Mouse (Mus musculus) urinary bladder, adult 2 months (tissue): Measurements from ENCODE around the gene Man2b1. TPM values are rescaled to one million over a fixed set of nuclear protein-coding genes. Genes with fewer than 3 reads are reported as not detected.
"Not testable (repeated sequence)": the region's sequence is repeated elsewhere in the genome, so short reads cannot be mapped to it uniquely, and the experiment has no call there.

Experiments
- DNase-seq: peaks from one replicate; pipeline ENCODE4 v3.0.0; 2022; ENCODE audit warnings: low spot score
- polyA plus RNA-seq: library from polyadenylated mRNA; depleted of rRNA; stranded (reverse); fragments of >200 nt; gene quantifications from 2 replicates; pipeline ENCODE4 v1.2.3, GENCODE M21; 2012; rRNA removed

Man2b1 gene
- polyA plus RNA-seq, 1 experiment = 74.8 TPM

DNA sequence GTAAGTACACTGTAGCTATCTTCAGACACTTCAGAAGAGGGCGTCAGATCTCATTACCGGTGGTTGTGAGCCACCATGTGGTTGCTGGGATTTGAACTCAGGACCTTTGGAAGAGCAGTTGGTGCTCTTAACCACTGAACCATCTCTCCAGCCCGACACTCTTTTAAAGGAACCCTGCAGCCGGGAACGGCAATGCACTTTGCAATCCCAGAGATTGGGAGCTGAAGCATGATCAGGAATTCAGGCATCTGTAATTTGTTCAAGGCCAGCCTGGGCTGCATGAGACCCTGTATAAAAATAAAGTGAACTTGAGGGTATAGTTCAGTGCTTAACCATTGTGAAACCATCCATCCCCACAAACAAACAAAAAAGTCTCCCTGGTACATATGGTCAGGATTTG is 37.2 kb downstream of the Man2b1 start:
- not testable (repeated sequence) for DNase-seq

DNA sequence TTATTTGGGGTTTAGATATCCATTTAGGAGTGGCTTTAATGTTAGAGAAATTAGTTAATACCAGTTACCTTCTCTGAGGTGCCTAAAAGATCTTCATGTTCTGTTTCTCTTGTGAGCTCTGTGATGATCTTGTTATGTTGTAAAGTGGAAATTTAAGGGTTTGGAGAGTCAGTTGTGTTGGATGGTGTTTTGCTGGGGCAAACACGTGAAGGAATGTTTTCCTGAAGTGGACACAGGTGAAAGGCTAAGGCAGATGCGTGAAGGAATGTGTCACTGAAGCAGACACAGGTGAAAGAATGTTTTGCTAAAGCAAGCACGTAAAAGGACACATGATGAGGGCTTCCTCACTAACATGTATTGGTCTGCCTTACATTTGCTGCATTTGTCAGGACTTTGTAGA is 39.9 kb downstream of the Man2b1 start, which contains the start of gene Zfp791:
Gene Zfp791 (minus strand): TSS at position 101 of the 400 bp plus-strand sequence.
- DNase-seq = no peak

DNA sequence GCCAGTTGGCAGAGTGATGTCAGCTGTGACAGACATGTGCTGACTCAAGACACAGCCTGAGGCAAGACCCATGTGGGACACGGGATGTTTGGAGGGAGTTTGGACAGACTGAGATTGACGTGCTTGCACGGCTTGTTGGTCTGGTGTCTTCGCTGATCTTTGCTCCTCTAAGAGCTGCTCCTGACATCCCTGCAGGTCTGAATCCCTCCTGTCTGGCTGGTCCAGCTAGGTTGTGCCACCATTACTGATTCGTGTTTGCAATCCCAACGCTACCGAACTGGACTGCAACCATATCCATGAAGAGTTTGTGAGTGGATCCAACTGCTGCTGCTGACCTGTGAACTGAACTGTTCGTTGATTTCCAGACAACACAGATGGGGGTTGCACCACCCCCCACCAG is 40.6 kb downstream of the Man2b1 start:
- no peak for DNase-seq

DNA sequence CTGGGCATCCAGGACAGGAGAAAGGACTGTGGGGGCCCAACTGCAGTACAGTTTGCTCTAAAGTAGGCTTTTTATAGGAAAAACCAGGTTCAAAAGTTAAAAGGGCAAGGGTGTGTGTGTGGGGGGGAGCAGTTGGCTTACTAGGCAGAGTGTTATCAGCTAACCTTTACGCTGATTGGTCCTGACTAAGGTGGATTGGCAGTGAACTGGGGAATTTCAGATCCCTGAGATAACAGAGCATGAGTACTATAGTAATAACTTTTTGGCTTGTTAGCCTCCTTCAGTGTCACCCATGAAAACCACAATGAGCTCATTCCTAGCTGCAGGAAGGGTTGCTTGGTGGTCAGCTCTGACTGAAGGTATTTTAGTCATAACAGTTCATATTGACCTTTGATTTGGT is 49.3 kb downstream of the Man2b1 start:
- no peak for DNase-seq

DNA sequence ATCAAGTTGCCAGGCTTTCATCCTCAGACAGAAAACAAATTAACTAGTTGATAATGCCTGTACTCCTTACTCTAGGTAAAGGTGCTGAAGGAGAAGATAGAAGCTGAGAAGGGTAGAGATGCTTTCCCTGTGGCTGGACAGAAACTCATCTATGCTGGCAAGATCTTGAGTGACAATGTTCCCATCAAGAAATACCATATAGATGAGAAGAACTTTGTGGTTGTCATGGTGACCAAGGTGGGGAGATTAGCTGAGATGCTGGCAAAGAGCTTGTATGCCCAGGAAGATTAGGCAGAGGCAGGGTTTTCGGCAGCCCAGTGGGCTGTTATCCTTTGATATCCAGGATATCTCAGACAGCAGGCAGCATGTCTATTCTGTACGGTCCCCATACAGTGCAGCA is 52.6 kb downstream of the Man2b1 start:
- DNase-seq = not testable (repeated sequence)

DNA sequence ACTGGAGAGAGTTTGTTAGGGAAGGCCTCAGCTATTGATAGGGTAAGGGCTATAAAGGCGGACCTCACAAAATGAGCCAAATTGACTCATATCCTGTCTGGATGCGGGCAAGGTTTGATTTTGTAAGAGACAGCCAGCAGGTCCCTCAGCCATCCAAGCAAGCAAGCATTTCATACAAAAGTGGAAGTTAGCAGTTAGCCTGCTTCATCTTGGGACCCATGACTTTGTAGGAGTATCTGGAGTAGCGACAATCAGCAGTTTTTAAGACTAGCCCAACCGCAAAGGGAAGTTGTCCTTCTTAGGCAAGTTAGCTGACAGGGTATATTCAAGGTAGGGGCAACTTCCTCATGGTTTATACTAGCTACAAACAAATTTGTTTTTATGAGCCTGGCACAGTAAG is 59.4 kb downstream of the Man2b1 start:
- DNase-seq = no peak

Other genes with a start within 250 kb of the Man2b1 start
- gene Rad23a, start 242.6 kb upstream of the Man2b1 start, polyA plus RNA-seq = 63.3 and 69.9 TPM in 2 replicates
- 362 and 430 TPM in 2 replicates for gene Calr, start 236.3 kb upstream of the Man2b1 start, polyA plus RNA-seq
- 39.2 and 51.4 TPM in 2 replicates for gene Farsa, start 226.3 kb upstream of the Man2b1 start, polyA plus RNA-seq
- 2.8 and 3.2 TPM in 2 replicates for gene Syce2, start 211.2 kb upstream of the Man2b1 start, polyA plus RNA-seq
- 31.4 and 33.1 TPM in 2 replicates for gene Gcdh, start 189.3 kb upstream of the Man2b1 start, polyA plus RNA-seq
- 0.15 TPM in 2 replicates for gene Klf1, start 181.3 kb upstream of the Man2b1 start, polyA plus RNA-seq
- 18.4 and 20.4 TPM in 2 replicates for gene Dnase2a, start 174.7 kb upstream of the Man2b1 start, polyA plus RNA-seq
- gene Mast1, start 145.9 kb upstream of the Man2b1 start, polyA plus RNA-seq = 0.17 and 0.19 TPM in 2 replicates
- not detected in 2 replicates for gene Rtbdn, start 136.3 kb upstream of the Man2b1 start, polyA plus RNA-seq
- not detected in 2 replicates for gene Gm49661, start 113.8 kb upstream of the Man2b1 start, polyA plus RNA-seq
- gene Prdx2, start 113.7 kb upstream of the Man2b1 start, polyA plus RNA-seq = 215 and 231 TPM in 2 replicates
- 49.4 and 49.5 TPM in 2 replicates for gene Rnaseh2a, start 113.5 kb upstream of the Man2b1 start, polyA plus RNA-seq
- gene Junb, start 104.6 kb upstream of the Man2b1 start, polyA plus RNA-seq = 97.4 and 121 TPM in 2 replicates
- 26.9 and 28.5 TPM in 2 replicates for gene Hook2, start 92.7 kb upstream of the Man2b1 start, polyA plus RNA-seq
- 0.04 TPM in 1 of 2 replicates, not detected in the other for gene Best2, start 68.7 kb upstream of the Man2b1 start, polyA plus RNA-seq
- gene Asna1, start 58.0 kb upstream of the Man2b1 start, polyA plus RNA-seq = 113 and 136 TPM in 2 replicates
- 109 and 140 TPM in 2 replicates for gene Trir, start 56.4 kb upstream of the Man2b1 start, polyA plus RNA-seq
- 50.0 and 53.0 TPM in 2 replicates for gene Tnpo2, start 46.4 kb upstream of the Man2b1 start, polyA plus RNA-seq
- 38.9 and 54.7 TPM in 2 replicates for gene Fbxw9, start 23.2 kb upstream of the Man2b1 start, polyA plus RNA-seq
- gene Gm5741, start 15.3 kb upstream of the Man2b1 start, polyA plus RNA-seq = 0.43 and 1.2 TPM in 2 replicates
- gene Dhps, start 11.5 kb upstream of the Man2b1 start, polyA plus RNA-seq = 41.0 and 47.1 TPM in 2 replicates
- 95.6 and 103 TPM in 2 replicates for gene Wdr83os, start 2.5 kb upstream of the Man2b1 start, polyA plus RNA-seq
- gene Wdr83, start 2.0 kb upstream of the Man2b1 start, polyA plus RNA-seq = 35.8 and 45.7 TPM in 2 replicates
- 3.9 and 4.3 TPM in 2 replicates for gene Zfp791, start 39.8 kb downstream of the Man2b1 start, polyA plus RNA-seq
- gene Cks1brt, start 68.7 kb downstream of the Man2b1 start, polyA plus RNA-seq = not detected in 2 replicates
- not detected in 2 replicates for gene Olfr371, start 142.7 kb downstream of the Man2b1 start, polyA plus RNA-seq
- gene Orc6, start 216.4 kb downstream of the Man2b1 start, polyA plus RNA-seq = 25.1 and 31.3 TPM in 2 replicates
- gene Vps35, start 216.5 kb downstream of the Man2b1 start, polyA plus RNA-seq = 92.0 and 94.3 TPM in 2 replicates